Mouse (Mus musculus) myocyte (in vitro differentiated cells): Measurements from ENCODE around the gene Ppp1r16b. TPM values are rescaled to one million over a fixed set of nuclear protein-coding genes. Genes with fewer than 3 reads are reported as not detected.
A peak's percentile ranks its signal among the peaks of the same experiment; 100 is the strongest.

ENCODE experiments used
- H3K27me3 ChIP-seq: one replicate; pipeline ENCODE4 v1.6.1; 2011; ENCODE audit not compliant: control insufficient read depth, insufficient read depth, insufficient read length
- H3K36me3 ChIP-seq: one replicate; pipeline ENCODE4 v1.6.1; 2011; ENCODE audit not compliant: control insufficient read depth, insufficient read depth
- H3K4me2 ChIP-seq: one replicate; pipeline ENCODE4 v1.6.1; 2011; ENCODE audit warnings: low read depth, control low read depth
- H3K4me3 ChIP-seq: one replicate; pipeline ENCODE4 v1.5.1; 2011; ENCODE audit warnings: mild to moderate bottlenecking, control low read depth, moderate library complexity
- H3K79me2 ChIP-seq: one replicate; pipeline ENCODE4 v1.6.1; 2011; ENCODE audit not compliant: control insufficient read depth, insufficient read depth
- H3ac ChIP-seq: one replicate; pipeline ENCODE4 v1.6.1; 2011; ENCODE audit not compliant: control insufficient read depth, insufficient read length
- CEBPB ChIP-seq: IDR thresholded peaks from 2 replicates; pipeline ENCODE4 v1.6.1; 2011; ENCODE audit warnings: mild to moderate bottlenecking, moderate library complexity; ENCODE audit not compliant: poor library complexity, insufficient read depth, severe bottlenecking
- E2F4 ChIP-seq: IDR thresholded peaks from one replicate; pipeline ENCODE4 v1.6.1; 2011; ENCODE audit warnings: mild to moderate bottlenecking, control low read depth, moderate library complexity; ENCODE audit not compliant: insufficient read depth
- MAX ChIP-seq: IDR thresholded peaks from one replicate; pipeline ENCODE4 v1.6.1; 2011; ENCODE audit warnings: low read depth, mild to moderate bottlenecking, control low read depth
- MYOD1 ChIP-seq, 3 experiments: IDR thresholded peaks; one replicate each; pipeline ENCODE4 v1.6.1; 2011; ENCODE audit warnings: control low read depth in 2 of 3, low read depth in 2 of 3, mild to moderate bottlenecking in 2 of 3, moderate library complexity in 1 of 3; ENCODE audit not compliant: insufficient read length in 2 of 3, control insufficient read depth in 1 of 3
- MYOG ChIP-seq, 3 experiments: IDR thresholded peaks; one replicate each; pipeline ENCODE4 v1.6.1; 2011; ENCODE audit warnings: control low read depth in 2 of 3, low read depth in 2 of 3, mild to moderate bottlenecking in 2 of 3; ENCODE audit not compliant: insufficient read length in 2 of 3, control insufficient read depth in 1 of 3, insufficient read depth in 1 of 3
- POLR2A ChIP-seq: IDR thresholded peaks from one replicate; pipeline ENCODE4 v1.6.1; 2011; ENCODE audit warnings: low read depth, mild to moderate bottlenecking, control low read depth, moderate library complexity; ENCODE audit not compliant: insufficient read length
- POLR2AphosphoS2 ChIP-seq: IDR thresholded peaks from one replicate; pipeline ENCODE4 v1.6.1; 2011; ENCODE audit warnings: low read depth, control low read depth; ENCODE audit not compliant: insufficient read length
- REST ChIP-seq: IDR thresholded peaks from one replicate; pipeline ENCODE4 v1.6.1; 2011; ENCODE audit warnings: mild to moderate bottlenecking, control low read depth, moderate library complexity; ENCODE audit not compliant: insufficient read depth, insufficient read length
- SRF ChIP-seq: IDR thresholded peaks from one replicate; pipeline ENCODE4 v1.6.1; 2011; ENCODE audit warnings: low read depth; ENCODE audit not compliant: control insufficient read depth, insufficient read length
- TCF12 ChIP-seq: IDR thresholded peaks from one replicate; pipeline ENCODE4 v1.6.1; 2011; ENCODE audit warnings: mild to moderate bottlenecking, control low read depth; ENCODE audit not compliant: poor library complexity, insufficient read depth, severe bottlenecking
- TCF3 ChIP-seq: IDR thresholded peaks from one replicate; pipeline ENCODE4 v1.6.1; 2011; ENCODE audit warnings: low read depth, control low read depth; ENCODE audit not compliant: insufficient read length
- USF1 ChIP-seq: IDR thresholded peaks from one replicate; pipeline ENCODE4 v1.6.1; 2011; ENCODE audit warnings: low read depth, mild to moderate bottlenecking, control low read depth, moderate library complexity
- polyA plus RNA-seq: library from polyadenylated mRNA; unstranded; fragments of >200 nt; fragmentation: generic; extraction: Trizol; gene quantifications from one replicate; pipeline ENCODE4 v1.2.1, GENCODE M21; 2012; ENCODE audit warnings: missing spikeins

Ppp1r16b gene
- polyA plus RNA-seq, 1 experiment = 0.05 TPM

GRCm38 (mm10) chr2:158795043-158795442 lies 129.8 kb downstream of the Ppp1r16b start:
- H3ac ChIP-seq = peak overlapping the region; percentile 2
- no peak for TF ChIP-seq SRF
- no peak for TF ChIP-seq E2F4
- TF ChIP-seq MYOG (IDR thresholded peaks at IDR 0.05; ENCODE audit: control insufficient read depth in 1 of 3, insufficient read depth in 1 of 3, insufficient read length in 2 of 3, low read depth in 2 of 3) = no peak
- no peak for TF ChIP-seq CEBPB
- no peak for TF ChIP-seq USF1
- TF ChIP-seq POLR2A = no peak
- TF ChIP-seq TCF3 = no peak
- no peak for TF ChIP-seq MAX
- TF ChIP-seq TCF12 = no peak
- no peak for TF ChIP-seq REST
- TF ChIP-seq MYOD1 (IDR thresholded peaks at IDR 0.05; ENCODE audit: control insufficient read depth in 1 of 3, insufficient read length in 2 of 3, low read depth in 2 of 3) = no peak
- TF ChIP-seq POLR2AphosphoS2 = no peak
- H3K4me2 ChIP-seq = peak overlapping the region; percentile 97
- H3K79me2 ChIP-seq = peaks cover 33% of the 10 kb centered on the region
- H3K36me3 ChIP-seq = no peaks in the 10 kb centered on the region
- peak overlapping the region; percentile 78 for H3K4me3 ChIP-seq
- no peaks in the 10 kb centered on the region for H3K27me3 ChIP-seq

GRCm38 (mm10) chr2:158795875-158796274 lies 130.7 kb downstream of the Ppp1r16b start:
- peak overlapping the region; percentile 97 for H3K4me2 ChIP-seq
- no peak overlapping the region for H3ac ChIP-seq
- H3K36me3 ChIP-seq = no peaks in the 10 kb centered on the region
- no peaks in the 10 kb centered on the region for H3K27me3 ChIP-seq
- no peak for TF ChIP-seq TCF3
- TF ChIP-seq SRF = no peak
- TF ChIP-seq TCF12 = no peak
- no peak for TF ChIP-seq MAX
- TF ChIP-seq POLR2AphosphoS2 = no peak
- TF ChIP-seq MYOG (IDR thresholded peaks at IDR 0.05; ENCODE audit: control insufficient read depth in 1 of 3, insufficient read depth in 1 of 3, insufficient read length in 2 of 3, low read depth in 2 of 3) = no peak
- TF ChIP-seq MYOD1 (IDR thresholded peaks at IDR 0.05; ENCODE audit: control insufficient read depth in 1 of 3, insufficient read length in 2 of 3, low read depth in 2 of 3) = no peak
- TF ChIP-seq POLR2A = no peak
- TF ChIP-seq E2F4 = no peak
- no peak for TF ChIP-seq USF1
- TF ChIP-seq REST = no peak
- TF ChIP-seq CEBPB = no peak
- H3K4me3 ChIP-seq = peak overlapping the region; percentile 78
- peaks cover 33% of the 10 kb centered on the region for H3K79me2 ChIP-seq

GRCm38 (mm10) chr2:158799328-158799727 lies 134.1 kb downstream of the Ppp1r16b start:
- H3ac ChIP-seq = no peak overlapping the region
- H3K4me2 ChIP-seq = peak overlapping the region; percentile 14
- H3K36me3 ChIP-seq = peaks cover 12% of the 10 kb centered on the region
- TF ChIP-seq TCF12 (no peak), MYOD1 (IDR thresholded peaks at IDR 0.05; ENCODE audit: control insufficient read depth in 1 of 3, insufficient read length in 2 of 3, low read depth in 2 of 3) (peak in 2 of 3 experiments; percentile 61 to 70), MYOG (IDR thresholded peaks at IDR 0.05; ENCODE audit: control insufficient read depth in 1 of 3, insufficient read depth in 1 of 3, insufficient read length in 2 of 3, low read depth in 2 of 3) (peak in 2 of 3 experiments; percentile 10 to 65)
- peaks cover 33% of the 10 kb centered on the region for H3K79me2 ChIP-seq
- H3K4me3 ChIP-seq = no peak overlapping the region
- no peaks in the 10 kb centered on the region for H3K27me3 ChIP-seq

GRCm38 (mm10) chr2:158800788-158801187 lies 135.6 kb downstream of the Ppp1r16b start:
- Histone ChIP-seq H3K4me3 (no peak overlapping the region), H3K27me3 (no peaks in the 10 kb centered on the region), H3K36me3 (peaks cover 18% of the 10 kb centered on the region), H3K79me2 (peaks cover 23% of the 10 kb centered on the region), H3K4me2 (no peak overlapping the region), H3ac (no peak overlapping the region)
- TF ChIP-seq MAX = no peak
- TF ChIP-seq SRF = no peak
- no peak for TF ChIP-seq MYOG (IDR thresholded peaks at IDR 0.05; ENCODE audit: control insufficient read depth in 1 of 3, insufficient read depth in 1 of 3, insufficient read length in 2 of 3, low read depth in 2 of 3)
- no peak for TF ChIP-seq POLR2A
- TF ChIP-seq CEBPB = no peak
- no peak for TF ChIP-seq TCF12
- no peak for TF ChIP-seq USF1
- no peak for TF ChIP-seq POLR2AphosphoS2

- H3K79me2 ChIP-seq = no peaks in the 10 kb centered on the region
These were observed 138.4 kb downstream of the Ppp1r16b start for GRCm38 (mm10) chr2:158803575-158803974.

More at GRCm38 (mm10) chr2:158803575-158803974, 138.4 kb downstream of the Ppp1r16b start:
- H3K4me2 ChIP-seq = no peak overlapping the region
- H3K4me3 ChIP-seq = no peak overlapping the region
- no peak overlapping the region for H3ac ChIP-seq
- no peaks in the 10 kb centered on the region for H3K27me3 ChIP-seq
- TF ChIP-seq POLR2A = no peak
- no peak for TF ChIP-seq TCF3
- TF ChIP-seq MAX = no peak
- no peak for TF ChIP-seq USF1
- TF ChIP-seq MYOD1 (IDR thresholded peaks at IDR 0.05; ENCODE audit: control insufficient read depth in 1 of 3, insufficient read length in 2 of 3, low read depth in 2 of 3) = no peak
- no peak for TF ChIP-seq SRF
- no peak for TF ChIP-seq TCF12
- no peak for TF ChIP-seq POLR2AphosphoS2
- TF ChIP-seq E2F4 = no peak
- peaks cover 30% of the 10 kb centered on the region for H3K36me3 ChIP-seq
